Mouse (Mus musculus) urinary bladder, postnatal 25 days (tissue): ENCODE measurements around the gene Olfr805.

Source experiments
- DNase-seq: peaks from one replicate; pipeline ENCODE4 v3.0.0; 2022; ENCODE audit warnings: low spot score

The Olfr805 gene

GRCm38 (mm10) chr10:129729275-129729674, at the start of gene Olfr805:
Olfr805 (minus strand) TSS chr10:129729375.
- DNase-seq, result no peak

GRCm38 (mm10) chr10:129778123-129778522, 48.9 kb upstream of the Olfr805 start:
- no peak for DNase-seq

GRCm38 (mm10) chr10:129774338-129774737, 45.2 kb upstream of the Olfr805 start, which contains the start of gene Olfr809:
Olfr809 (plus strand) TSS chr10:129774638.
- no peak for DNase-seq

- DNase-seq, result no peak
These were observed 36.0 kb upstream of the Olfr805 start, which contains the start of gene Olfr808 for GRCm38 (mm10) chr10:129765182-129765581. Olfr808 (plus strand) TSS chr10:129765482.

- DNase-seq, result no peak
These were observed 28.5 kb upstream of the Olfr805 start, which contains the start of gene Olfr807 for GRCm38 (mm10) chr10:129757693-129758092. Olfr807 (minus strand) TSS chr10:129757793.

- no peak for DNase-seq
These were observed 12.6 kb upstream of the Olfr805 start, which contains the start of gene Olfr806 for GRCm38 (mm10) chr10:129741821-129742220. Olfr806 (minus strand) TSS chr10:129741921.

GRCm38 (mm10) chr10:129702910-129703309, 26.3 kb downstream of the Olfr805 start, which contains the start of gene Olfr804:
Olfr804 (plus strand) TSS chr10:129703210.
- no peak for DNase-seq

- DNase-seq, result no peak
These were observed 35.0 kb downstream of the Olfr805 start, which contains the start of gene Olfr803 for GRCm38 (mm10) chr10:129694186-129694585. Olfr803 (minus strand) TSS chr10:129694286.

GRCm38 (mm10) chr10:129688069-129688468, 41.1 kb downstream of the Olfr805 start, which contains the start of gene Olfr802:
Olfr802 (minus strand) TSS chr10:129688169.
- no peak for DNase-seq

GRCm38 (mm10) chr10:129673765-129674164, 55.4 kb downstream of the Olfr805 start, which contains the start of gene Olfr801:
Olfr801 (minus strand) TSS chr10:129673865.
- no peak for DNase-seq
